Mouse (Mus musculus) left cerebral cortex, adult 2 months (tissue): ENCODE results near the gene Zic5. TPM values are rescaled to one million over a fixed set of nuclear protein-coding genes. Genes with fewer than 3 reads are reported as not detected.
A peak's percentile ranks its signal among the peaks of the same experiment; 100 is the strongest.

ENCODE experiments used
- DNase-seq, 2 experiments: peaks; one replicate each; pipeline ENCODE4 v3.0.0; 2021 to 2022; ENCODE audit warnings: low spot score in 2 of 2, mixed read lengths in 1 of 2; ENCODE audit errors: extremely low spot score in 1 of 2
- H3K27ac ChIP-seq: fragments of 200-600 bp; 2 replicates; pipeline ENCODE4 v1.8.1; 2022
- H3K4me3 ChIP-seq: fragments of 200-600 bp; 2 replicates; pipeline ENCODE4 v1.8.1; 2022
- CTCF ChIP-seq: fragments of 200-600 bp; IDR thresholded peaks from 2 replicates; pipeline ENCODE4 v1.8.1; 2022; ENCODE audit warnings: antibody characterized with exemption, mild to moderate bottlenecking, moderate library complexity
- intact Hi-C: fragments of 180-260 bp; cut with DNase I; formaldehyde crosslinking; loops from one replicate; pipeline ENCODE4 v1.15.1; 2025
- total RNA-seq, 2 experiments: library from RNA; stranded (reverse); gene quantifications; 2 replicates each; pipeline ENCODE4 v1.2.3; 2021

Zic5 gene
- total RNA-seq, 2 experiments from 2014 or later: 4.1 to 4.8 TPM

- peak overlapping the region; percentile 52 for H3K27ac ChIP-seq
- intact Hi-C loops: no loop called here
- no peak for DNase-seq
- peak overlapping the region; percentile 41 for H3K4me3 ChIP-seq
- no peak for TF ChIP-seq CTCF
Measured at GRCm38 (mm10) chr14:122478574-122479011, 13.1 kb upstream of the Zic5 start.

- no peak for TF ChIP-seq CTCF
- DNase-seq: no peak
- peak overlapping the region; percentile 67 for H3K27ac ChIP-seq
Measured at GRCm38 (mm10) chr14:122477971-122478573, 12.6 kb upstream of the Zic5 start.

GRCm38 (mm10) chr14:122477261-122477671 is 11.8 kb upstream of the Zic5 start:
- TF ChIP-seq CTCF: no peak
- Histone ChIP-seq H3K4me3 (peak overlapping the region; percentile 41), H3K27ac (peak overlapping the region; percentile 67)
- intact Hi-C loops: no loop called here
- DNase-seq: no peak

More at GRCm38 (mm10) chr14:122477971-122478573, 12.6 kb upstream of the Zic5 start:
- intact Hi-C loops: no loop called here
- peak overlapping the region; percentile 41 for H3K4me3 ChIP-seq

GRCm38 (mm10) chr14:122476822-122477215 is 11.3 kb upstream of the Zic5 start:
- no peak for TF ChIP-seq CTCF
- DNase-seq: no peak
- intact Hi-C loops: no loop called here

GRCm38 (mm10) chr14:122476041-122476821 is 10.8 kb upstream of the Zic5 start:
- no peak for DNase-seq
- no peak for TF ChIP-seq CTCF
- H3K27ac ChIP-seq: peak overlapping the region; percentile 76
- intact Hi-C loops: no loop called here
- H3K4me3 ChIP-seq: peak overlapping the region; percentile 45

More at GRCm38 (mm10) chr14:122476822-122477215, 11.3 kb upstream of the Zic5 start:
- H3K4me3 ChIP-seq: peak overlapping the region; percentile 41
- H3K27ac ChIP-seq: no peak overlapping the region; the same call in 1 of the 2 replicates

GRCm38 (mm10) chr14:122475557-122476040 is 10.1 kb upstream of the Zic5 start:
- intact Hi-C loops: no loop called here
- Histone ChIP-seq H3K4me3 (peak overlapping the region; percentile 45), H3K27ac (peak overlapping the region; percentile 76)
- TF ChIP-seq CTCF: no peak
- no peak for DNase-seq

- peak; percentile 38 to 58 for DNase-seq
- Histone ChIP-seq H3K4me3 (peak within 1 kb of the TSS; percentile 52), H3K27ac (peak within 1 kb of the TSS; percentile 91)
- no peak for TF ChIP-seq CTCF
- intact Hi-C loops: loop anchor here (5.0 kb wide), 1 partner anchor 248 kb away; no protein-coding TSS in a partner anchor
Measured at GRCm38 (mm10) chr14:122474891-122475556, 9.5 kb upstream of the Zic5 start, which contains the start of gene Zic2. TSS of gene Zic2 (plus strand) at chr14:122475435.

- TF ChIP-seq CTCF: no peak
- intact Hi-C loops: loop anchor here (5.0 kb wide), 1 partner anchor 247 kb away; no protein-coding TSS in a partner anchor
- Histone ChIP-seq H3K4me3 (peak overlapping the region; percentile 52), H3K27ac (peak overlapping the region; percentile 91)
- DNase-seq: no peak
Measured at GRCm38 (mm10) chr14:122474041-122474890, 8.8 kb upstream of the Zic5 start.

GRCm38 (mm10) chr14:122473211-122473751 is 7.8 kb upstream of the Zic5 start:
- TF ChIP-seq CTCF: no peak
- intact Hi-C loops: loop anchor here (5.0 kb wide), 1 partner anchor 246 kb away; no protein-coding TSS in a partner anchor
- no peak overlapping the region for H3K27ac ChIP-seq
- DNase-seq: no peak
- no peak overlapping the region; the same call in 1 of the 2 replicates for H3K4me3 ChIP-seq

- Histone ChIP-seq H3K27ac (no peak overlapping the region), H3K4me3 (no peak overlapping the region)
- DNase-seq: no peak
- intact Hi-C loops: loop anchor here (5.0 kb wide), 1 partner anchor 245 kb away; no protein-coding TSS in a partner anchor
- no peak for TF ChIP-seq CTCF
Measured at GRCm38 (mm10) chr14:122472647-122473046, 7.2 kb upstream of the Zic5 start.

GRCm38 (mm10) chr14:122472161-122472560 is 6.7 kb upstream of the Zic5 start:
- Histone ChIP-seq H3K27ac (no peak overlapping the region), H3K4me3 (no peak overlapping the region)
- TF ChIP-seq CTCF: no peak
- intact Hi-C loops: loop anchor here (5.0 kb wide), 1 partner anchor 245 kb away; no protein-coding TSS in a partner anchor
- DNase-seq: no peak
